Mouse (Mus musculus) small intestine, adult 2 months (tissue): ENCODE results near the gene Mcoln3.

Source experiments
- CTCF ChIP-seq: fragments of 200-500 bp; IDR thresholded peaks from 2 replicates; pipeline ENCODE4 v1.5.1; 2012; ENCODE audit warnings: low read depth, mild to moderate bottlenecking, control low read depth, inconsistent platforms, low read length, moderate library complexity, mixed read lengths; ENCODE audit not compliant: insufficient replicate concordance, insufficient read length; ENCODE audit errors: extremely low read depth
- POLR2A ChIP-seq: fragments of 200-500 bp; IDR thresholded peaks from 2 replicates; pipeline ENCODE4 v1.6.1; 2012; ENCODE audit warnings: low read depth, mild to moderate bottlenecking, control low read depth, inconsistent platforms, low read length, moderate library complexity

GRCm38 (mm10) chr3:146156811-146157210 lies 39.6 kb downstream of the Mcoln3 start:
- no peak for TF ChIP-seq POLR2A
- TF ChIP-seq CTCF: no peak
